Mouse (Mus musculus): ENCODE data around the gene Gm21969.

The Gm21969 gene

GRCm38 (mm10) chr4:139617001-139617364, 14.0 kb downstream of the Gm21969 start:
- DNase-seq (ENCODE audit: low spot score in 2 of 2): no peak

- DNase-seq (ENCODE audit: low spot score in 2 of 2): no peak
Measured at GRCm38 (mm10) chr4:139619765-139620164, 16.8 kb downstream of the Gm21969 start.

GRCm38 (mm10) chr4:139622373-139623282, 19.6 kb downstream of the Gm21969 start, which contains the start of gene Aldh4a1:
Gene Aldh4a1 (plus strand): TSS chr4:139622866.
- DNase-seq (ENCODE audit: low spot score in 2 of 2): peak; percentile 80 to 89

GRCm38 (mm10) chr4:139623434-139624115, 20.6 kb downstream of the Gm21969 start:
- DNase-seq (ENCODE audit: low spot score in 2 of 2): no peak

- no peak for DNase-seq (ENCODE audit: low spot score in 2 of 2)
Measured at GRCm38 (mm10) chr4:139624116-139624489, 21.1 kb downstream of the Gm21969 start.

GRCm38 (mm10) chr4:139624706-139625105, 21.7 kb downstream of the Gm21969 start:
- DNase-seq (ENCODE audit: low spot score in 2 of 2): no peak

GRCm38 (mm10) chr4:139627361-139627760, 24.4 kb downstream of the Gm21969 start:
- no peak for DNase-seq (ENCODE audit: low spot score in 2 of 2)

GRCm38 (mm10) chr4:139630171-139630570, 27.2 kb downstream of the Gm21969 start:
- DNase-seq (ENCODE audit: low spot score in 2 of 2): no peak

- DNase-seq (ENCODE audit: low spot score in 2 of 2): no peak
Measured at GRCm38 (mm10) chr4:139631141-139631540, 28.2 kb downstream of the Gm21969 start.

- DNase-seq (ENCODE audit: low spot score in 2 of 2): no peak
Measured at GRCm38 (mm10) chr4:139631569-139632253, 28.7 kb downstream of the Gm21969 start.

GRCm38 (mm10) chr4:139632254-139632580, 29.2 kb downstream of the Gm21969 start:
- no peak for DNase-seq (ENCODE audit: low spot score in 2 of 2)

GRCm38 (mm10) chr4:139636373-139636772, 33.4 kb downstream of the Gm21969 start:
- peak; percentile 34 to 76 for DNase-seq (ENCODE audit: low spot score in 2 of 2)

GRCm38 (mm10) chr4:139637847-139638246, 34.9 kb downstream of the Gm21969 start:
- DNase-seq (ENCODE audit: low spot score in 2 of 2): no peak

GRCm38 (mm10) chr4:139638356-139638755, 35.4 kb downstream of the Gm21969 start:
- DNase-seq (ENCODE audit: low spot score in 2 of 2): no peak

- no peak for DNase-seq (ENCODE audit: low spot score in 2 of 2)
Measured at GRCm38 (mm10) chr4:139639801-139640200, 36.8 kb downstream of the Gm21969 start.

GRCm38 (mm10) chr4:139640333-139640732, 37.3 kb downstream of the Gm21969 start:
- DNase-seq (ENCODE audit: low spot score in 2 of 2): no peak

GRCm38 (mm10) chr4:139640775-139641174, 37.8 kb downstream of the Gm21969 start:
- DNase-seq (ENCODE audit: low spot score in 2 of 2): no peak

- peak; percentile 31 to 32 for DNase-seq (ENCODE audit: low spot score in 2 of 2)
Measured at GRCm38 (mm10) chr4:139641829-139642425, 38.9 kb downstream of the Gm21969 start.

GRCm38 (mm10) chr4:139643972-139644371, 41.0 kb downstream of the Gm21969 start:
- DNase-seq (ENCODE audit: low spot score in 2 of 2): peak; percentile 40 to 79

GRCm38 (mm10) chr4:139646916-139647315, 43.9 kb downstream of the Gm21969 start:
- DNase-seq (ENCODE audit: low spot score in 2 of 2): no peak

- no peak for DNase-seq (ENCODE audit: low spot score in 2 of 2)
Measured at GRCm38 (mm10) chr4:139650086-139650743, 47.2 kb downstream of the Gm21969 start.
